Mouse (Mus musculus): Measurements from ENCODE around the gene Thada.

DNA sequence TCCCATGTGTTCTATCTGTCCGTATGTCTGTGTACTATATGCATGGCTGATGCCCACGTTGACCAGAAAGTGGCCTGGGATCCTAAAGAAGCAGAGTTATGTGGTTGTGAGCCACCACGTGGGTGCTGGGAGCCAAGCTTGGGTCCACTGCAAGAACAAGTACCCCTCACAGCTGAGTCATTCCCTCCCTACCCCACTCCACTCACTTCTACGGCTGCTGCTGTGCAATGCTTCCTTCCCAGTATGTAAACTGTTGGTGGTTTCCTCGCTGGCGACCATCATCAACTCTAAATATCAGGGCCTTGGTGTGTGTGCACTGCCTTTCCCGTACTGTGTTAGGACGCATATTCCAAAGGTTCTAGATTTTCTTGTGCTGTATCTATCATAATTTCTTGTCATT lies 108.2 kb downstream of the Thada start:
- no peak for TF ChIP-seq CTCF (IDR thresholded peaks at IDR 0.05; ENCODE audit: low read depth)
- no peak for TF ChIP-seq EP300 (optimal IDR thresholded peaks at IDR 0.05)

All from stomach, postnatal 0 days (tissue).